Mouse (Mus musculus): ENCODE results near the gene Pqlc2.

DNA sequence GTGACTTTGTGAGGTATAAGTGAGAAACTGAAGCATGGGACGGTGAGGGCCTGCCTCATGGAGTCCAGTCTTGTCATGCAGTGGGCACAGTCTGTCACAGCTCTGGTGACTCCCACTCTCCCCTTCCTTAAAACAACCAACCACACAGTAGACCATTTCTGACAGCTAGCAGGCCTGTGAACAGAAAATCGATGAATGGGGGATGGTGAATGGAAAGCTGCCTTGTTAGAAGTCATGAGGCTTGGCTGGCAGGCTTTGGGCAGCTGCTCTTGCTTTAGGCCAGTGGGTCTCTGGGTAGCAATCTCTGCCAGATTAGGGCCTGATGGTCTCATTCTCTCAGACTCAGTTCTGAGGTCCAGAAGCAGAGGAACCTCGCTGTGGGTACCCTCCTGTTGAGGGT lies 66.3 kb downstream of the Pqlc2 start:
- TF ChIP-seq CTCF (IDR thresholded peaks at IDR 0.05; ENCODE audit: low read depth, low read length) (no peak), EP300 (IDR thresholded peaks at IDR 0.05; ENCODE audit: insufficient read depth, low read depth, low read length) (no peak), POLR2A (IDR thresholded peaks at IDR 0.05; ENCODE audit: insufficient read depth, low read length) (no peak)
